Mouse (Mus musculus) heart, adult 2 months (tissue): ENCODE measurements at regions not wholly inside any gene's neighbourhood (a gene's known extent, or its start where the extent isn't known, plus 50 kb on each side); places are given as distances from the start of the nearest gene placed in this dataset.

ENCODE experiments used
- DNase-seq, 2 experiments: peaks; one replicate each; pipeline ENCODE4 v3.0.0; 2021
- H3K27ac ChIP-seq: fragments of 200-600 bp; 2 replicates; pipeline ENCODE4 v1.8.1; 2022
- H3K27me3 ChIP-seq: fragments of 200-500 bp; 2 replicates; pipeline ENCODE4 v1.6.1; 2012; ENCODE audit warnings: mild to moderate bottlenecking, low read length, inconsistent platforms, mixed read lengths; ENCODE audit not compliant: control insufficient read depth, insufficient read depth
- H3K36me3 ChIP-seq: fragments of 200-500 bp; 2 replicates; pipeline ENCODE4 v1.6.1; 2012; ENCODE audit warnings: low read length, inconsistent platforms; ENCODE audit not compliant: control insufficient read depth, insufficient read depth
- H3K4me1 ChIP-seq: fragments of 200-500 bp; 2 replicates; pipeline ENCODE4 v1.6.1; 2011; ENCODE audit warnings: low read length; ENCODE audit not compliant: control insufficient read depth, insufficient read depth
- H3K4me3 ChIP-seq: fragments of 200-600 bp; 2 replicates; pipeline ENCODE4 v1.8.1; 2022
- H3K79me2 ChIP-seq: fragments of 200-500 bp; replicated peaks from 2 replicates; pipeline ENCODE4 v1.6.1; 2012; ENCODE audit warnings: mild to moderate bottlenecking, inconsistent platforms, low read length, moderate library complexity, mixed read lengths; ENCODE audit not compliant: control insufficient read depth, insufficient read depth
- H3K9ac ChIP-seq: fragments of 200-500 bp; 2 replicates; pipeline ENCODE4 v1.6.1; 2012; ENCODE audit warnings: low read depth, mild to moderate bottlenecking, control low read depth, inconsistent platforms, low read length, mixed read lengths
- CTCF ChIP-seq: fragments of 200-600 bp; IDR thresholded peaks from 2 replicates; pipeline ENCODE4 v1.8.1; 2022; ENCODE audit warnings: antibody characterized with exemption, mild to moderate bottlenecking, moderate library complexity
- EP300 ChIP-seq: fragments of 200-500 bp; IDR thresholded peaks from 2 replicates; pipeline ENCODE4 v1.6.1; 2011; ENCODE audit warnings: low read depth, low read length, control low read depth; ENCODE audit not compliant: insufficient read depth
- POLR2A ChIP-seq: fragments of 200-500 bp; IDR thresholded peaks from 2 replicates; pipeline ENCODE4 v1.6.1; 2011; ENCODE audit warnings: mild to moderate bottlenecking, low read depth, low read length, control low read depth; ENCODE audit not compliant: insufficient read depth
- WGBS: fragments of 180-500 bp; shearing (Covaris S2); methylation state at CpG from one replicate; pipeline ENCODE4 v1.1.7; 2018; 5-methylcytosine and 5-hydroxymethylcytosine counted together
- intact Hi-C: fragments of 180-260 bp; cut with DNase I; formaldehyde crosslinking; loops from one replicate; pipeline ENCODE4 v1.15.1; 2025

DNA sequence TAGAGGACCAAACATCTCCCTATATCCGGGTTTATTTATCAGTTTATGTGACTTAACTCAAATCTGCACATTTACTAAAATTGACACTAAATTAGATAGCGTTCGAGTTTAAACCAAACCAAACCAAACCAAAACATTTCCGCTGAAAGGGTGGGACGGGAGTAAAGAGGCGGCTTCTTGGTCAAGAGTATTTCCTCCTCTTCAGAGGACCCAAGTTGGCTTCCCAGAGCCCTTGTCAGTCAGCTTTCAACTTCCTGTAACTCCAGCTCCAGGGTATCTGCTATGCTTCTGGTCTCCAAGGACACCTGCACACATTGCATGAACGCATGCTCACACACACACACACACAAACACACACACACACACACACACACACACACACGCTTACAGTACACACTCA, 137.4 kb upstream of the Rap1b start:
- no peaks in the 10 kb centered on the region for H3K79me2 ChIP-seq
- TF ChIP-seq EP300 = no peak
- peak overlapping the region; percentile 95 for H3K27ac ChIP-seq
- no peak overlapping the region for H3K4me3 ChIP-seq
- peak overlapping the region; percentile 13; the same call in 1 of the 2 replicates for H3K9ac ChIP-seq
- H3K36me3 ChIP-seq = peaks cover 7% of the 10 kb centered on the region
- intact Hi-C loops = loop anchor here (2.0 to 5.0 kb wide), 3 partner anchors 40 to 119 kb away; no protein-coding TSS in a partner anchor
- peaks cover 10% of the 10 kb centered on the region for H3K4me1 ChIP-seq
- no peaks in the 10 kb centered on the region for H3K27me3 ChIP-seq
- 38% methylated on average over 8 of the region's 8 CpGs for WGBS
- DNase-seq = no peak

DNA sequence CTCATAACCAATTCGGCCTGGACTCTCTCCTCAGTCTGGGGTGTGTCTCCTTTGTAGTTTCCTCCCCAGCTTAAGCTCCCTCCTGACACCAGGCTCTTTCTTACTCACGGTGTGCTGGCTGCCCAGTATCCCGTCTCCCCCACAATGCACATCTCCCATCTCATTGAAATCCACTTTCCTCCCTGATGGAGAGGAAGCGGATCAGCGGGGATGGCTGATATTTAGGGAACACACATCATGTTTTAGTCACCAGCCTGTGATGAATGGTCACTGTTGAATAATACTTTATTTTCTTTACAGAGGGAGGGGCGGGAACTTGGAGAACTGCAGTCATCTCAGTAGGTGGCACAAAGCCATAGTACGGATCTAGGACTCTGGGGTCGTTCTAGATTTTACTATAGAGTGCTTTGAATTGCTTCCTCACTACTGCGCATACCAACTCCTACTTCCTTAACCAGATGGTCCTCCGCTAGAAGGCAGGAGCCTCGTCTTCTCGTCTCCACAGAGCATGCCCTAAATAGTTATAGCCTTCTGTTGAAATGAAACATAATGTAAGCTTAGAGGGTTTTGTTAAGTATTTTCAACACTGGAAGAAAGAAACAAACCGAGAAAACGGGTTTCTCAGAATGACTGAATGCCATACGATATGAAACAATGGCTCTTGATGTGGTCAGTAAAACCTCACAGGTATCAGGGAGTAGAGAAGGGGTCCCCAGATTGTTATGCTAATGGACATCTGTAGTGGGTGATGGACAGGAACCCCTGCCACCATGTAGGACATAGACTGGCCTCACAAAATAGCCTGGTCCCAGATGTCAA, 139.2 kb upstream of the Rap1b start:
- Histone ChIP-seq H3K4me1 (peaks cover 10% of the 10 kb centered on the region), H3K4me3 (no peak overlapping the region), H3K9ac (no peak overlapping the region), H3K27me3 (no peaks in the 10 kb centered on the region), H3K79me2 (no peaks in the 10 kb centered on the region), H3K27ac (peak overlapping the region; percentile 41), H3K36me3 (peaks cover 7% of the 10 kb centered on the region)
- TF ChIP-seq POLR2A = no peak
- no peak for TF ChIP-seq CTCF
- no peak for TF ChIP-seq EP300
- intact Hi-C loops = loop anchor here (1.0 to 5.0 kb wide), 3 partner anchors 25 to 117 kb away; no protein-coding TSS in a partner anchor
- 61% methylated on average over 15 of the region's 15 CpGs for WGBS
- DNase-seq = no peak

GRCm38 (mm10) chr10:117987620-117988019, 141.8 kb upstream of the Rap1b start:
- intact Hi-C loops = no loop called here
- peaks cover 8% of the 10 kb centered on the region for H3K4me1 ChIP-seq
- peak in 1 of 2 experiments; percentile 52 for DNase-seq
- H3K36me3 ChIP-seq = peaks cover 5% of the 10 kb centered on the region
- H3K27me3 ChIP-seq = no peaks in the 10 kb centered on the region
- H3K9ac ChIP-seq = no peak overlapping the region
- peak overlapping the region; percentile 86 for H3K27ac ChIP-seq
- TF ChIP-seq CTCF (no peak), EP300 (0 out of 2 replicates have a peak, but pooled peaks have one; percentile 17)
- no peaks in the 10 kb centered on the region for H3K79me2 ChIP-seq
- H3K4me3 ChIP-seq = no peak overlapping the region
- WGBS = 32% methylated on average over 6 of the region's 6 CpGs

DNA sequence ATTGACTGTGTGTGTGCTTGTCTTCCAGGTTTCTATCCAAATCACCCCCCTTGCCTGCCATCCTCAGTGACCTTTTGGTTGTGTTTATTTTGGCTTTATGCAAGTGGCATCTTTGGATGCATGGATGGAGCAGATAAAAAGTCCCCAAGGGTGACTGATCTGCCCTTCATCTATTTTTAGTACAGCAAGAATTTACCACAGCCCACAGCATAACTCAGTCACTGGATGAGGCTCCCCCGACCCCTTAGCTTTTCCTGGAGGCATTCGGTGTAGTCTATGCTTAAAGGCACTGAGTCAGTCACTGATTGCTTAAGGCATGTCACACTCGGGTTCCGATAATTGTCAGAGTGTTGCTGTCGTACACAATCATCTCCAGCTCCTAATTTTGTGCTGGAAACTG, 142.2 kb upstream of the Rap1b start:
- H3K79me2 ChIP-seq = no peaks in the 10 kb centered on the region
- no peak overlapping the region for H3K4me3 ChIP-seq
- peak overlapping the region; percentile 86 for H3K27ac ChIP-seq
- H3K27me3 ChIP-seq = no peaks in the 10 kb centered on the region
- no peak for DNase-seq
- peaks cover under 1% of the 10 kb centered on the region; the same call in 1 of the 2 replicates for H3K36me3 ChIP-seq
- H3K9ac ChIP-seq = no peak overlapping the region
- TF ChIP-seq POLR2A = no peak
- TF ChIP-seq EP300 = no peak
- intact Hi-C loops = no loop called here
- peaks cover 6% of the 10 kb centered on the region for H3K4me1 ChIP-seq
- WGBS = 27% methylated on average over 5 of the region's 5 CpGs

GRCm38 (mm10) chr10:117991176-117991575, 145.3 kb upstream of the Rap1b start:
- no peaks in the 10 kb centered on the region for H3K79me2 ChIP-seq
- no peaks in the 10 kb centered on the region for H3K27me3 ChIP-seq
- intact Hi-C loops = no loop called here
- no peak overlapping the region for H3K9ac ChIP-seq
- TF ChIP-seq CTCF (no peak), EP300 (no peak), POLR2A (no peak)
- no peaks in the 10 kb centered on the region for H3K36me3 ChIP-seq
- no peak overlapping the region for H3K27ac ChIP-seq
- peaks cover 3% of the 10 kb centered on the region; the same call in 1 of the 2 replicates for H3K4me1 ChIP-seq
- WGBS = 83% methylated on average over 1 of the region's 1 CpGs
- DNase-seq = no peak
- no peak overlapping the region for H3K4me3 ChIP-seq

DNA sequence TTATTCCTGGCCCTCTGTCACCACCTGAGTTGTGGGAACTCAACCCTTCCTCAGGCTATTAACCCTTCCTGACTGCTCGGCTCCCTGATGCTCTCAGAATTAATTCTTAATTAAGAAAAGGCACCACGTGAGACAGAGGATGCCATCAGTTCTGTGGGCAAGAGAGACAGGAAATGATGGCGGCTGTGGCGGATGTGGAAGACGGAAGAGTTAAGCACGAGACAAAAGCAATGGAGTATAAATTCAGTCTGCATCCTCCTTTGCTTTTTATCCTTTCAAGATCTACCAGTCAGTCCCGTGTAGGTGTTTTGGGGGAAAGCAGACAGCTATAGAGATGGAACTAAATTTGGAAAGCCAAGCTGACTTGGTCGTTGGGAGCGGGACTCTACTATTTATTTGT, 146.5 kb upstream of the Rap1b start:
- no peaks in the 10 kb centered on the region for H3K36me3 ChIP-seq
- H3K27me3 ChIP-seq = no peaks in the 10 kb centered on the region
- intact Hi-C loops = no loop called here
- peaks cover 1% of the 10 kb centered on the region; the same call in 1 of the 2 replicates for H3K4me1 ChIP-seq
- no peak overlapping the region for H3K27ac ChIP-seq
- H3K9ac ChIP-seq = no peak overlapping the region
- no peak for DNase-seq
- WGBS = 78% methylated on average over 9 of the region's 9 CpGs
- H3K4me3 ChIP-seq = no peak overlapping the region
- no peak for TF ChIP-seq EP300
- TF ChIP-seq CTCF = no peak
- TF ChIP-seq POLR2A = no peak
- H3K79me2 ChIP-seq = no peaks in the 10 kb centered on the region
